Comparison of ENCODE assay signal across 1 mouse cellular context in genomic region chr15:89355241-89356187, GRCm38 (mm10).
TF ChIP-seq lines count a peak whose summit lies in the region.

TSS of gene Lmf2 (minus strand) at chr15:89355659.
TSS of gene Ncaph2 (plus strand) at chr15:89355719.

TF ChIP-seq in MEL, 35 proteins besides CTCF, POLR2A, EP300 and RAD21 (continued from another document):
- peak; percentile 48; the same call in 1 of the 2 replicates for TF ChIP-seq E2F4 (IDR thresholded peaks at IDR 0.05; ENCODE audit: borderline replicate concordance, low read depth, low read length)
